Mouse (Mus musculus): ENCODE measurements at regions not wholly inside any gene's neighbourhood (a gene's known extent, or its start where the extent isn't known, plus 50 kb on each side); places are given as distances from the start of the nearest gene placed in this dataset.

- no peak for DNase-seq
These were observed 123.9 kb downstream of the Tmem161b start for GRCm38 (mm10) chr13:84345791-84346511.

GRCm38 (mm10) chr13:84346569-84346968 lies 124.5 kb downstream of the Tmem161b start:
- no peak for DNase-seq

- no peak for DNase-seq
These were observed 125.3 kb downstream of the Tmem161b start for GRCm38 (mm10) chr13:84347181-84347913.

GRCm38 (mm10) chr13:84347914-84348700 lies 126.0 kb downstream of the Tmem161b start:
- peak; percentile 96 for DNase-seq

- no peak for DNase-seq
These were observed 126.5 kb downstream of the Tmem161b start for GRCm38 (mm10) chr13:84348701-84348975.

- DNase-seq: peak; percentile 48
These were observed 127.1 kb downstream of the Tmem161b start for GRCm38 (mm10) chr13:84349001-84349720.

- no peak for DNase-seq
These were observed 127.6 kb downstream of the Tmem161b start for GRCm38 (mm10) chr13:84349721-84350040.

- no peak for DNase-seq
These were observed 128.7 kb downstream of the Tmem161b start for GRCm38 (mm10) chr13:84350791-84351190.

GRCm38 (mm10) chr13:84356455-84356854 lies 134.4 kb downstream of the Tmem161b start:
- no peak for DNase-seq

GRCm38 (mm10) chr13:84360536-84360935 lies 138.4 kb downstream of the Tmem161b start:
- no peak for DNase-seq

- DNase-seq: no peak
These were observed 142.0 kb downstream of the Tmem161b start for GRCm38 (mm10) chr13:84364069-84364468.

GRCm38 (mm10) chr13:84365503-84365902 lies 143.4 kb downstream of the Tmem161b start:
- no peak for DNase-seq

GRCm38 (mm10) chr13:84366017-84366416 lies 143.9 kb downstream of the Tmem161b start:
- DNase-seq: no peak

GRCm38 (mm10) chr13:84366839-84367238 lies 144.7 kb downstream of the Tmem161b start:
- no peak for DNase-seq

GRCm38 (mm10) chr13:84368225-84368624 lies 146.1 kb downstream of the Tmem161b start:
- DNase-seq: no peak

- no peak for DNase-seq
These were observed 152.7 kb downstream of the Tmem161b start for GRCm38 (mm10) chr13:84374711-84375257.

GRCm38 (mm10) chr13:84375941-84376340 lies 153.8 kb downstream of the Tmem161b start:
- DNase-seq: no peak

- DNase-seq: no peak
These were observed 156.6 kb downstream of the Tmem161b start for GRCm38 (mm10) chr13:84378553-84379332.

- DNase-seq: no peak
These were observed 169.5 kb downstream of the Tmem161b start for GRCm38 (mm10) chr13:84391554-84391953.

- no peak for DNase-seq
These were observed 176.6 kb downstream of the Tmem161b start for GRCm38 (mm10) chr13:84398476-84399344.

Data from adrenal gland, postnatal 14 days (tissue).